Mouse (Mus musculus): ENCODE data around the gene Katnb1.
A peak's percentile ranks its signal among the peaks of the same experiment; 100 is the strongest.

Katnb1 gene

GRCm38 (mm10) chr8:95084744-95085431, 3.9 kb downstream of the Katnb1 start:
- no peak for DNase-seq

GRCm38 (mm10) chr8:95085432-95086141, 4.6 kb downstream of the Katnb1 start:
- DNase-seq = peak; percentile 76

- DNase-seq = no peak
Measured at GRCm38 (mm10) chr8:95093574-95093973, 12.6 kb downstream of the Katnb1 start.

GRCm38 (mm10) chr8:95099009-95099408, 18.0 kb downstream of the Katnb1 start:
- peak; percentile 50 for DNase-seq

- DNase-seq = no peak
Measured at GRCm38 (mm10) chr8:95101972-95102371, 21.0 kb downstream of the Katnb1 start.

GRCm38 (mm10) chr8:95107306-95107705, 26.3 kb downstream of the Katnb1 start:
- DNase-seq = no peak

- no peak for DNase-seq
Measured at GRCm38 (mm10) chr8:95112594-95112993, 31.6 kb downstream of the Katnb1 start.

GRCm38 (mm10) chr8:95113108-95113507, 32.1 kb downstream of the Katnb1 start:
- DNase-seq = no peak

- no peak for DNase-seq
Measured at GRCm38 (mm10) chr8:95113750-95114149, 32.8 kb downstream of the Katnb1 start.

- no peak for DNase-seq
Measured at GRCm38 (mm10) chr8:95123455-95123854, 42.5 kb downstream of the Katnb1 start.

GRCm38 (mm10) chr8:95126497-95126896, 45.5 kb downstream of the Katnb1 start:
- no peak for DNase-seq

- no peak for DNase-seq
Measured at GRCm38 (mm10) chr8:95127658-95128057, 46.7 kb downstream of the Katnb1 start.

GRCm38 (mm10) chr8:95128750-95129260, 47.8 kb downstream of the Katnb1 start:
- DNase-seq = no peak

GRCm38 (mm10) chr8:95130966-95131537, 50.1 kb downstream of the Katnb1 start:
- DNase-seq = no peak

GRCm38 (mm10) chr8:95131983-95132382, 51.0 kb downstream of the Katnb1 start:
- no peak for DNase-seq

- DNase-seq = no peak
Measured at GRCm38 (mm10) chr8:95134186-95134585, 53.2 kb downstream of the Katnb1 start.

GRCm38 (mm10) chr8:95135242-95135641, 54.3 kb downstream of the Katnb1 start:
- no peak for DNase-seq

- DNase-seq = no peak
Measured at GRCm38 (mm10) chr8:95136218-95136617, 55.2 kb downstream of the Katnb1 start.

- DNase-seq = no peak
Measured at GRCm38 (mm10) chr8:95137201-95137600, 56.2 kb downstream of the Katnb1 start.

GRCm38 (mm10) chr8:95137641-95138098, 56.7 kb downstream of the Katnb1 start:
- DNase-seq = no peak

- peak; percentile 14 for DNase-seq
Measured at GRCm38 (mm10) chr8:95138341-95139050, 57.5 kb downstream of the Katnb1 start.

GRCm38 (mm10) chr8:95139051-95139365, 58.0 kb downstream of the Katnb1 start:
- DNase-seq = no peak

GRCm38 (mm10) chr8:95140555-95140954, 59.6 kb downstream of the Katnb1 start:
- DNase-seq = no peak

All from cerebellum, adult 11-12 months (tissue).